Mouse (Mus musculus) mature B cell (primary cell): Measurements from ENCODE around the gene Olfr1457.

Experiments used
- in situ Hi-C: fragments of 300-500 bp; cut with MboI; formaldehyde crosslinking; loops from 2 replicates; pipeline ENCODE4 v1.14.3; 2019

Gene Olfr1457

DNA sequence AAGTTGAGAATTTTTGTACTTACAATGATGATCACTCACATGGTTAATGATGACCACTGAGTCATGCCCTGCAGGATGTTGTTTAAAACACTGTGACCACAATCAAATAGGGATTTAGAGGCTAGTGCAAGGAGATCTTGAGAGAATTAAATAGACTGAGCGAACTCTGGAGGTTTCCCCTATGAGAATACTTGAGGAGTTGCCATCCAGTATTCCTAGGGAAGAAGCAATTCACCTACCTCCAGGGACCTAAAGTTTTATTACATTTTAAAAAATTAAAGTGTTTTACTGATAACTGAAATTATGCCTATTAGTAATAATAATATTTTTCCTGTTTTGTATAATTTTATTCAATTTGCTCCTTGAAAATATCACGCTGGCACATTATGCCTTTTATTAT is at the start of gene Olfr1457:
Gene Olfr1457, minus strand, starts transcription at position 101 of the 400 bp plus-strand sequence.
- in situ Hi-C loops: no loop called here

DNA sequence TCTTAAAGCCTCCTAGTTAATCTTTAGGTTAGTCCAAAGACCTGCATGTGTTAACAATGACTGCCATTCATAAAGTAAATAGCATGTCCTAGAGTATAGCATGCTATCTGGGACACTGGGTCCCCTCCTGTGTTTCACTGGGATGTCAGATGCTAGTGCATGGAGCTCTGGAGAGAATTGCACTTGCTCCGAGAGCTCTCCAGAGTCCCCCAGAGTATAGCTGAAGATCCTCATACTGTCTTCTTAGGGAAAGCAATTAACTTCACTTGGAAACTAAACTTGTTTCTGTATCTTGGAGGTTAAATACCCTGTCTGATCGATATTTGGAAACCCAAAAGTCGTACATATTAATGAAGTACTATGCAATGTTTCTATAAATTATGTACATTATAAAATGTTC is 9.0 kb upstream of the Olfr1457 start, which contains the start of gene Olfr1458:
Gene Olfr1458, minus strand, starts transcription at position 101 of the 400 bp plus-strand sequence.
- in situ Hi-C loops: no loop called here

DNA sequence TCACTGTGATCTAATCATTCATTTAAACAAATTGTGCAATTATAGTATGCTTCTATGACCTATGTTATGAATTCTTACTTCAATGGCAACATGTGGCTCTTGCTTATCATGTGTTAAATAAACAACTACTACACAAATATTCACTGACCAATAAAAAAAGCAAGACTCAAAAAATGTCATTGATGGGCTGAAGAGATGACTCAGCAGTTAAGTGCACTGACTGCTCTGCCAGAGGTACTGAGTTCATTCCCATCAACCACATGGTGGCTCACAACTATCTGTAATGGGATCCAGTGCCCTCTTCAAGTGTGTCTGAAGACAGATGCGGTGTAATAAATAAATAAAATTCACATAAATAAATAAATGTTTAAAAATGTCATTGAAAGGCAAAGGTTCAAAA is 3.8 kb downstream of the Olfr1457 start:
- in situ Hi-C loops: no loop called here

DNA sequence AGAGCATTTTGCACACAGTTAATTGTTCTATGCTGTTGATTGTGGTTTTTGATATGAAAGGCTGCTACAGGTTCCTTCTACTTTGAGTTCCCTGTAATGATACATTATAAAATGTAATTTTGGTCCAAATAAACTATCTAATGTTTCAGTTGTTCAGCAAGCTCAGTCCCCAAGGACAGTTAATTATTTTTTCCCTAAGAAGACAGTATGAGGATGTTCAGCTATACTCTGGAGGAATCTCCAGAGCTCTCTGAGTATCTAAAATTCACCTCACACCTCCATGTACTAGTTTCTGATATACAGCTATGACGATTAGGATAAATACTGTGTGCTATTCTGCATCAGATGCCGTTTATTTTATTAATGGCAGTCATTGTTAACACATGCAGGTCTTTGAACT is 37.4 kb downstream of the Olfr1457 start, which contains the start of gene Olfr1454:
Gene Olfr1454, plus strand, starts transcription at position 301 of the 400 bp plus-strand sequence.
- in situ Hi-C loops: no loop called here
